Mouse (Mus musculus) adrenal gland, adult 18-20 months (tissue): Measurements from ENCODE around the gene Gm28360. TPM values are rescaled to one million over a fixed set of nuclear protein-coding genes. Genes with fewer than 3 reads are reported as not detected.
"Not testable (repeated sequence)": the region's sequence is repeated elsewhere in the genome, so short reads cannot be mapped to it uniquely, and the experiment has no call there.

Experiments used
- DNase-seq, 2 experiments: peaks; one replicate each; pipeline ENCODE4 v3.0.0; 2021 to 2022; ENCODE audit warnings: low spot score in 2 of 2
- long read RNA-seq, 2 experiments: library from polyadenylated mRNA; stranded (forward); transcript quantifications; one replicate each; pipeline ENCODE4 v2.0.0; 2021
- total RNA-seq, 2 experiments: library from RNA; stranded (reverse); gene quantifications; 1 replicate in 1 of 2; 2 replicates in 1 of 2; pipeline ENCODE4 v1.2.3; 2021

Gene Gm28360
- not detected for total RNA-seq
- long read RNA-seq, experiment 1, result 0 reads
- long read RNA-seq, experiment 2, result 0 reads

DNA sequence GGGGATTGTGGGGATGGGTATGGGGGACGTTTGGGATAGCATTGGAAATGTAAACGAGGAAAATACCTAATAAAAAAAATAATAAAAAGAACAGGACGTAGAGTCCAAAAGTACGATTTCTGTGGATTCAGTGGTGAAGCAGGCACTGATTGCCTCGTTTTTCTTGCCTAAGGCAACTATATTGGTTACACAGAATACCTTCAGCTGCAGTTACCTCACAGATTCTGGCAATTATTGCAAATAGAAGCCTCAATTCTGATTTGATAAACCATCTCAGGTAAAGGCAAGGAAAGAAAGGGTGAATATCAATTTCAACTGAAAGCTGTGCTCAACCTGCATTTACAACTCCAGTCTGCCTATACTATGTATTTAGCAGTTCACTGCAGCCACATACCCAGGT, at the start of gene Gm28360:
Gene Gm28360 (plus strand): TSS at position 301 of the 400 bp plus-strand sequence.
- DNase-seq, result not testable (repeated sequence)

DNA sequence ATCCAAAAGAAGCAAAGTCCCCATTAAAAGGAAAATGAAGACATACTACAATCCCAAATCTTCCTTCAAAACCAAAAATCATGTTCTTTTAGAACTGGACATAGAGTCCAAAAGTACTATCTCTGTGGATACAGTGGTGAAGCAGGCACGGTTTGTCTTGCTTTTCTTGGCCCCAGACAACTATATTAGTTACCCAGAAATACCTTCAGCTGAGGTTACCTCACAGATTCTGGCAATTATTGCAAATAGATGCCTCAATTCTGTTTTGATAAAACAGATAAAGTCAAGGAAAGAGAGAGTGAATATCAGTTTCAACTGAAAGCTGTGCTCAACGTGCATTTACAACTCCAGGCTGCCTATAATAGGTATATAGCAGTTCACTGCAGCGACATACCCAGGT, 49.0 kb upstream of the Gm28360 start, which contains the start of gene B020011L13Rik:
Gene B020011L13Rik (plus strand): TSS at position 301 of the 400 bp plus-strand sequence.
- DNase-seq, result not testable (repeated sequence)

DNA sequence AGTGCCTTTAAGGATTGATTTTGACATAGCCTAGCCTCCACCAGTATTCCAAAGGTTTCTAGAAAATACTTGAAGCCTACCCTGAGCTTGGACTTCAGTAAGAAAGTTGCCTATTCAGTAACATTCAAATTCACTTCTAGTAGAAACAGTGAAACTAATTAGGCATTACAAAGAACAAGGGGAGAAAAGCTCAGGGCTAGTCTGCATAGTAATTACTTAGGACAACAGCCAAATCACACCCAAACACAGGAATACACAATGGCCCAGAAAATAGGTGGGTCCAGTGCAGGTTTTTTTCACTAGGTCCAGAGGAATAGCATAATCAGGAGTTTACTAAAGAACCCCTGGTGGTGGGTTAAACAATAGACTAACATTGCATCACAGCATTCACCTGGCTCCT, 13.6 kb upstream of the Gm28360 start:
- DNase-seq, result not testable (repeated sequence)

DNA sequence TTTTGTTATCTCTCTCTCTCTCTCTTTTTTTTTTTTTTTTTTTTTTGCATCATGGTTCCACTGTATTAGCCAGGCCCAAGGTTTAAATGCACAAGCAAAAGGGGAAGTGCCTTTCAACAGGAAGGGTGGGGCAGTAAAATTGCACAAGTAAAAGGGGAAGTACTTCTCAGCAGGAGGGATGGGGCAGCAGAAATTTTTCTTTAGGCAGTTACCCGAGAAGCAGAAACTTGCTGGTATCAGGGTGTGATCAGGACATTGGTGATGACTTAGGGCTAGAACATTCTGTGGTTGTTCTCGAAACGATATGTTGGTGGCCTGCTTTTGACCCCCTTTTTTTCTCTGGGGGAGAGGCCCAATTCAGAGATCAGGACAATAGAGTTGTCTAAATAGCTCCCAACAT, 21.8 kb downstream of the Gm28360 start:
- DNase-seq, result not testable (repeated sequence)

Other genes with a start within 250 kb of the Gm28360 start
- not detected for gene Gm28363, start 132.9 kb upstream of the Gm28360 start, total RNA-seq
- gene B020011L13Rik, start 48.9 kb upstream of the Gm28360 start, total RNA-seq, result not detected
- not detected for gene Gm28168, start 97.9 kb downstream of the Gm28360 start, total RNA-seq
- not detected for gene Gm7145, start 135.9 kb downstream of the Gm28360 start, total RNA-seq